In genomic region chr4:57565283-57565682, GRCm38 (mm10) we compare ENCODE assay signal across 34 mouse cellular contexts. TPM values are rescaled to one million over a fixed set of nuclear protein-coding genes. Genes with fewer than 3 reads are reported as not detected.
"Had no signal": no experiment of that assay in that cellular context is flagged by ENCODE, and none has a peak within 500 bp of the region (broad histone marks: within the 10 kb centered on the region; RNA-seq: fewer than 3 reads in every experiment).

No protein-coding gene starts in this region.

- H3K27me3 ChIP-seq: heart, embryonic 13.5 days; heart, embryonic 15.5 days; hindbrain, embryonic 15.5 days had no signal

- H3K27ac ChIP-seq: heart, embryonic 15.5 days; hindbrain, embryonic 10.5 days; hindbrain, embryonic 12.5 days; hindbrain, embryonic 13.5 days; hindbrain, embryonic 14.5 days; hindbrain, embryonic 15.5 days; hindbrain, postnatal 0 days; intestine, embryonic 15.5 days; kidney, embryonic 15.5 days; kidney, postnatal 0 days; layer of hippocampus, adult 2 months; left cerebral cortex, adult 2 months had no signal

- H3K4me2 ChIP-seq: heart, embryonic 11.5 days; heart, embryonic 13.5 days; heart, embryonic 15.5 days; hindbrain, embryonic 12.5 days; hindbrain, embryonic 13.5 days; hindbrain, embryonic 14.5 days; hindbrain, embryonic 15.5 days; intestine, embryonic 15.5 days; kidney, embryonic 15.5 days had no signal

- H3K9ac ChIP-seq: heart, embryonic 13.5 days; heart, embryonic 15.5 days; hindbrain, embryonic 12.5 days; hindbrain, embryonic 13.5 days; hindbrain, embryonic 14.5 days; hindbrain, embryonic 15.5 days; intestine, embryonic 15.5 days; kidney, embryonic 15.5 days had no signal

- H3K4me3 ChIP-seq: heart, embryonic 13.5 days; heart, embryonic 15.5 days; hindbrain, embryonic 10.5 days; hindbrain, embryonic 12.5 days; hindbrain, embryonic 13.5 days; hindbrain, embryonic 15.5 days; intestine, embryonic 15.5 days; kidney, embryonic 15.5 days; layer of hippocampus, adult 2 months; left cerebral cortex, adult 2 months had no signal

- ATAC-seq: hindbrain, embryonic 16.5 days; hindbrain, postnatal 0 days; inflammation-experienced regulatory T-cells, adult 6 months; intestine, embryonic 15.5 days; intestine, embryonic 16.5 days; intestine, postnatal 0 days had no signal

- DNase-seq: heart, postnatal 10 days; heart, postnatal 36 days; heart, postnatal 4 days; kidney, adult 11 months; kidney, adult 18-20 months; kidney, adult 2 months; kidney, adult 8-10 months; kidney, adult 9 months; kidney, postnatal 10 days; kidney, postnatal 14 days; kidney, postnatal 25 days; kidney, postnatal 36 days; kidney, postnatal 4 days; layer of hippocampus, adult 9-11 months; layer of hippocampus, postnatal 36 days had no signal

- H3K9me3 ChIP-seq: heart, embryonic 13.5 days; heart, embryonic 15.5 days; hindbrain, embryonic 10.5 days; hindbrain, embryonic 12.5 days; hindbrain, embryonic 13.5 days; hindbrain, embryonic 15.5 days; intestine, embryonic 15.5 days; kidney, embryonic 15.5 days had no signal

- H3K36me3 ChIP-seq: heart, embryonic 13.5 days; heart, embryonic 15.5 days; hindbrain, embryonic 10.5 days; hindbrain, embryonic 12.5 days; hindbrain, embryonic 13.5 days; hindbrain, embryonic 15.5 days; intestine, embryonic 15.5 days; kidney, embryonic 15.5 days had no signal

RNA-seq across cellular contexts. Expression of gene Pakap, which starts 2.7 kb away (rescaled TPM):
- total RNA-seq: hematopoietic stem cell, adult 5-6 weeks had no signal
